Mouse (Mus musculus): Measurements from ENCODE around the gene Rgs10.

DNA sequence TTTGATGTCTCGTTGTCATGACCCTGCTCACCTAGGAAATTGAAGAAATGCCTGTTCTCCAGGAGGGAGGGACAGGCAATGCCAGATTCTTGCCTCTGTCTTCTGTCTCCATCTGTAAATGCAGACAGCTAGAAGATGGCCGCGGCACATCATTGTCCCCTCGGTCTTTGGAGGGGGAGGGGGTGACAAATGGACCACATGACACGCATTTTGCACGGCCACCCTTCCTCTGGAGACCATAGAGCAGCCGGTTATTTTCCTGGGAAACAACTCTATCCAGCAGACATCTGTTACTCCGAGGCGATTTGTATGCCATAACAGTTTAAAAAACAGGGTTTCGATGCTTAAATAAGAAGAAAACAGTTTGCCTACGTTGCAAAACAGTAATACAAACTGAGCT lies 51.9 kb downstream of the Rgs10 start:
- TF ChIP-seq CTCF (conservative IDR thresholded peaks at IDR 0.05; ENCODE audit: insufficient read depth, insufficient read length, low read depth, low read length) (no peak), POLR2A (IDR thresholded peaks at IDR 0.05; ENCODE audit: low read depth, low read length) (no peak)
